Mouse (Mus musculus): ENCODE results near the gene Tnrc6c.

DNA sequence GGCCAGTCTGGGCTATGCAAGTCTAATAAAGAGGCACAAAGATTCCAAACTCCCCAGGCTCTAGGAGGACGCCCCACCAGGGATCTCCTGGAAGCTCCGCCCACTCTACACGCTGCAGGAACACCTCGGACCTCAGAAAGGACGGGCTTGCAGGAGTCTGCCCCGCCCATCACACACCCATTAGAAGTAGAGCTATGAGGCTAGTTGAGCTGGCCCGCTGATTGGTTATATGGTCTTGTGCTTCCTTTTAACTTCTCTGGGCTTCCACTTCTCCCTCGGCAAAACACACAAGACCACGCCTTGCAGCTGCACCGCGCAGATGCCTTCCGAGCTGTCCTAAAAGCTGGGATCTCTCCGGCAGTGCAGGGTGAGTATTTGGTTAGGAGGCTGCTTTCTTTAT, 43.0 kb upstream of the Tnrc6c start:
- TF ChIP-seq EP300 (IDR thresholded peaks at IDR 0.05) (no peak), CTCF (IDR thresholded peaks at IDR 0.05) (no peak)

All from lung, postnatal 0 days (tissue).